ENCODE assay signal across 9 mouse cellular contexts in the genomic region with DNA sequence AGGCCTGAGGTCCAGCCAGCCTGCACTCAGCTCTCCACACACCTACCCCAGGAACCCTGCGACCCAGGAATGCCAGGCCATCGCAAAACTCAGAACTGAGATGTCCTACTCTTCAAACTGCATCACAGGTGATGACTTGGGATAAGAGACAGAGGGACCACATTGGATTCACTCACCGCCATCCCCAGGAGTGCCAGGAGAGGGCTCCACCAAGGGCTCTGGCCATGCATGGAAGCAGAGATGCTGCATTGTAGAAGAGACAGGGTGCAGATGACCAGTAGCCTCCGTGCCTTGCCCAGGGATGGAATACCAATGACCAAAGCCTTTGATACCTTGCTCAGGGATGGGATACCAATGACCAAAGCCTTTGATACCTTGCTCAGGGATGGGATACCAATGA. TPM values are rescaled to one million over a fixed set of nuclear protein-coding genes. Genes with fewer than 3 reads are reported as not detected.
DNase-seq lines count a peak whose midpoint lies in the region; ATAC-seq and TF ChIP-seq lines count a peak whose summit lies in the region.
"Had no signal": no experiment of that assay in that cellular context is flagged by ENCODE, and none has a peak within 500 bp of the region (broad histone marks: within the 10 kb centered on the region; RNA-seq: fewer than 3 reads in every experiment).

No protein-coding gene starts in this region.

- peak; percentile 74 for TF ChIP-seq CTCF in liver, embryonic 14.5 days (IDR thresholded peaks at IDR 0.05; ENCODE audit: low read depth)

- peak; percentile 68 to 69 for DNase-seq in cerebellum, postnatal 10 days
- no peak for DNase-seq in cerebellum, postnatal 4 days (ENCODE audit: low spot score in 2 of 2)
- peak; percentile 65 for DNase-seq in kidney, postnatal 10 days
- DNase-seq in Muller cell, postnatal 12 days (ENCODE audit: inconsistent ontology term) = peak; percentile 36
- DNase-seq in liver, embryonic 14.5 days (ENCODE audit: low read depth in 3 of 3, low spot score in 3 of 3) = no peak
- no peak for DNase-seq in right cerebral cortex, postnatal 14 days

- no peak overlapping the region for H3K4me2 ChIP-seq in kidney, embryonic 14.5 days (replicated peaks; ENCODE audit: low read depth, low read length)
- H3K4me2 ChIP-seq in liver, embryonic 14.5 days (ENCODE audit: low read depth) = no peak overlapping the region
- H3K4me2 ChIP-seq: neural tube, embryonic 13.5 days had no signal

- ATAC-seq in kidney, embryonic 14.5 days (ENCODE audit: low FRiP score, low TSS enrichment) = no peak
- ATAC-seq in liver, embryonic 14.5 days (ENCODE audit: insufficient read depth) = no peak
- ATAC-seq in inflammation-experienced regulatory T-cells, adult 6 months = no peak

- H3K9ac ChIP-seq in kidney, embryonic 14.5 days (ENCODE audit: low read depth, low read length) = no peak overlapping the region
- no peak overlapping the region for H3K9ac ChIP-seq in liver, embryonic 14.5 days (replicated peaks)

- no peaks in the 10 kb centered on the region for H3K27me3 ChIP-seq in kidney, embryonic 14.5 days (ENCODE audit: control insufficient read depth, insufficient read depth, low read length)
- H3K27me3 ChIP-seq in liver, embryonic 14.5 days (ENCODE audit: control insufficient read depth, insufficient read depth, low read length) = no peaks in the 10 kb centered on the region
- H3K27me3 ChIP-seq: neural tube, embryonic 13.5 days had no signal

- 81% methylated on average over 4 of the region's 4 CpGs for WGBS in kidney, embryonic 14.5 days
- WGBS in liver, embryonic 14.5 days (ENCODE audit: insufficient replicate concordance) = 56% methylated on average over 4 of the region's 4 CpGs

- no peaks in the 10 kb centered on the region for H3K36me3 ChIP-seq in kidney, embryonic 14.5 days (ENCODE audit: control insufficient read depth, insufficient read depth, low read length)
- H3K36me3 ChIP-seq in liver, embryonic 14.5 days (replicated peaks; ENCODE audit: control insufficient read depth, insufficient read depth, low read depth) = no peaks in the 10 kb centered on the region
- H3K36me3 ChIP-seq: neural tube, embryonic 13.5 days had no signal

- no peak for TF ChIP-seq EP300 in liver, embryonic 14.5 days (IDR thresholded peaks at IDR 0.05; ENCODE audit: low read depth)

- H3K9me3 ChIP-seq in kidney, embryonic 14.5 days (ENCODE audit: control insufficient read depth, low read length) = no peaks in the 10 kb centered on the region
- no peaks in the 10 kb centered on the region for H3K9me3 ChIP-seq in liver, embryonic 14.5 days (ENCODE audit: control insufficient read depth, low read length)
- H3K9me3 ChIP-seq: neural tube, embryonic 13.5 days had no signal

- no peak overlapping the region for H3K4me3 ChIP-seq in kidney, embryonic 14.5 days (ENCODE audit: low read length)
- no peak overlapping the region for H3K4me3 ChIP-seq in liver, embryonic 14.5 days (ENCODE audit: insufficient read depth in 1 of 2, low read depth in 2 of 2, low read length in 2 of 2)
- H3K4me3 ChIP-seq: neural tube, embryonic 13.5 days had no signal

- H3K27ac ChIP-seq in kidney, embryonic 14.5 days (ENCODE audit: low read depth, low read length) = no peak overlapping the region
- no peak overlapping the region for H3K27ac ChIP-seq in liver, embryonic 14.5 days

- peaks cover 25% of the 10 kb centered on the region for H3K4me1 ChIP-seq in kidney, embryonic 14.5 days (ENCODE audit: control insufficient read depth, insufficient read depth, low read length)
- H3K4me1 ChIP-seq in liver, embryonic 14.5 days (replicated peaks; ENCODE audit: control insufficient read depth in 2 of 2, insufficient read depth in 2 of 2, low read length in 1 of 2) = peaks cover 4 to 17% of the 10 kb centered on the region in 2 experiments; a peak in 3 of 4 replicates

RNA-seq across cellular contexts. Expression of a gene that starts 9.3 kb away (rescaled TPM):
- polyA plus RNA-seq in kidney, embryonic 14.5 days (2014; fragmentation: Nextera tagmentation; extraction: Ambion mirVana) = 81.2 and 89.0 TPM in 2 replicates
- polyA plus RNA-seq in liver, embryonic 14.5 days (2012; rRNA removed) = 15.9 and 21.0 TPM in 2 replicates
- polyA plus RNA-seq in liver, embryonic 14.5 days (2014; fragmentation: Nextera tagmentation; extraction: Ambion mirVana) = 21.8 and 23.3 TPM in 2 replicates
- polyA plus RNA-seq in inflammation-experienced regulatory T-cells, adult 6 months (2017; shearing (Covaris generic)) = 10 to 100 TPM; 39.7 to 62.8 (median 44.1) TPM

Comparison
In these comparisons a context has a peak if more than half of its experiments do, and no peak if none do; other contexts are left out.
1. DNase-seq: peak in cerebellum, postnatal 10 days (2 of 2), kidney, postnatal 10 days (single experiment) and Muller cell, postnatal 12 days (single experiment); none in cerebellum, postnatal 4 days (0 of 2), liver, embryonic 14.5 days (0 of 3) and right cerebral cortex, postnatal 14 days (single experiment).